Mouse (Mus musculus): ENCODE data around the gene Eif4g3.

DNA sequence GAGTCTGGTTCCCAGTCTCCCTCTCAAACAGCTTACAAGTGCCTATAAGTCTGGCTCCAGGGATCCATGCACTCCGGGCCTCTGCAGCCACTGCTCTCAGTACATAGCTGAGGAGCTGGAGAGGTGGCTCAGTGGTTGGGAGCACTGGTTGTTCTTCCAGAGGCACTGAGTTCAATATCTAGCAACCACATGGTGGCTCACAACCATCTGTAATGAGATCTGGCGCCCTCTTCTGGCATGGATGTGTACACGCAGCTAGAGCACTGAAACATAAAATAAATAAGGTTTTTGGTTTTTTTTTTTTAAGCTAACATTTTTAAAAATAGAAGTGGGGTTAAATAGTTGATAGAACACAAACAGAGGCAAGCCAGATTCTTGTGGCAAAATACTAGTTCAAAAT is 161.2 kb downstream of the Eif4g3 start:
- peak; percentile 86 for TF ChIP-seq CTCF (IDR thresholded peaks at IDR 0.05)
- no peak for TF ChIP-seq EP300 (IDR thresholded peaks at IDR 0.05; ENCODE audit: insufficient read depth, low read depth, low read length)
